Mouse (Mus musculus) heart, adult 2 months (tissue): ENCODE measurements around the gene Map3k7cl. TPM values are rescaled to one million over a fixed set of nuclear protein-coding genes. Genes with fewer than 3 reads are reported as not detected.

Experiments
- DNase-seq, 2 experiments: peaks; one replicate each; pipeline ENCODE4 v3.0.0; 2021
- H3K27ac ChIP-seq: fragments of 200-600 bp; 2 replicates; pipeline ENCODE4 v1.8.1; 2022
- H3K27me3 ChIP-seq: fragments of 200-500 bp; 2 replicates; pipeline ENCODE4 v1.6.1; 2012; ENCODE audit warnings: mild to moderate bottlenecking, low read length, inconsistent platforms, mixed read lengths; ENCODE audit not compliant: control insufficient read depth, insufficient read depth
- H3K36me3 ChIP-seq: fragments of 200-500 bp; 2 replicates; pipeline ENCODE4 v1.6.1; 2012; ENCODE audit warnings: low read length, inconsistent platforms; ENCODE audit not compliant: control insufficient read depth, insufficient read depth
- H3K4me1 ChIP-seq: fragments of 200-500 bp; 2 replicates; pipeline ENCODE4 v1.6.1; 2011; ENCODE audit warnings: low read length; ENCODE audit not compliant: control insufficient read depth, insufficient read depth
- H3K4me3 ChIP-seq: fragments of 200-600 bp; 2 replicates; pipeline ENCODE4 v1.8.1; 2022
- H3K79me2 ChIP-seq: fragments of 200-500 bp; replicated peaks from 2 replicates; pipeline ENCODE4 v1.6.1; 2012; ENCODE audit warnings: mild to moderate bottlenecking, inconsistent platforms, low read length, moderate library complexity, mixed read lengths; ENCODE audit not compliant: control insufficient read depth, insufficient read depth
- H3K9ac ChIP-seq: fragments of 200-500 bp; 2 replicates; pipeline ENCODE4 v1.6.1; 2012; ENCODE audit warnings: low read depth, mild to moderate bottlenecking, control low read depth, inconsistent platforms, low read length, mixed read lengths
- CTCF ChIP-seq: fragments of 200-600 bp; IDR thresholded peaks from 2 replicates; pipeline ENCODE4 v1.8.1; 2022; ENCODE audit warnings: antibody characterized with exemption, mild to moderate bottlenecking, moderate library complexity
- EP300 ChIP-seq: fragments of 200-500 bp; IDR thresholded peaks from 2 replicates; pipeline ENCODE4 v1.6.1; 2011; ENCODE audit warnings: low read depth, low read length, control low read depth; ENCODE audit not compliant: insufficient read depth
- POLR2A ChIP-seq: fragments of 200-500 bp; IDR thresholded peaks from 2 replicates; pipeline ENCODE4 v1.6.1; 2011; ENCODE audit warnings: mild to moderate bottlenecking, low read depth, low read length, control low read depth; ENCODE audit not compliant: insufficient read depth
- whole genome bisulfite sequencing: fragments of 180-500 bp; shearing (Covaris S2); methylation state at CpG from one replicate; pipeline ENCODE4 v1.1.7; 2018; 5-methylcytosine and 5-hydroxymethylcytosine counted together
- intact Hi-C: fragments of 180-260 bp; cut with DNase I; formaldehyde crosslinking; loops from one replicate; pipeline ENCODE4 v1.15.1; 2025
- polyA plus RNA-seq: library from polyadenylated mRNA; depleted of rRNA; stranded (reverse); fragments of >200 nt; gene quantifications from 2 replicates; pipeline ENCODE4 v1.2.3, GENCODE M21; 2012
- total RNA-seq, 2 experiments: library from RNA; stranded (reverse); gene quantifications; 2 replicates each; pipeline ENCODE4 v1.2.3; 2021

Gene Map3k7cl
- total and polyA plus RNA-seq, 3 experiments: 1.5 to 2.2 (median 2.0) TPM

DNA sequence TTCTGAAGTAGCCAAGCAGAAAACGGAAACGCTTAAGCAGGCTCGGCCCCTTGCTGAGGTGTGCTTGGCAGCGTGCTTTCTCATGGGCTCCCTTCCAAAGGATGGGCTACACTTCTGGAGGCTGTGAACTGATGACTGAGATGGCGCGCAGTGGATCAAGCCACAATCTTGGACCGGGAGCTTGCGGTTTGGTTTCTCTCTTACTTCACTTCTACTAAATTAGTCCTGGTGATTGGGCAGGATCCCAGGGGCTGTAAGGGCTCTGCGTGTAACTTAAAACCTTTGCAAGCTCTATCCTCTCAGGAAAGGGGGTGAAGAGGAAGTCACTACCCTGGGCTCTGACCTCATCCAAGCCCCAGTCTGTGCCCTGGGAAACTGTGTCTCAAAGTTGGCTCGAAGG is 22.5 kb downstream of the Map3k7cl start:
- no peak overlapping the region for H3K9ac ChIP-seq
- no peaks in the 10 kb centered on the region for H3K27me3 ChIP-seq
- WGBS: 41% methylated on average over 10 of the region's 10 CpGs
- no peak for TF ChIP-seq EP300
- TF ChIP-seq CTCF: no peak
- TF ChIP-seq POLR2A: no peak
- DNase-seq: no peak
- H3K4me3 ChIP-seq: no peak overlapping the region
- intact Hi-C loops: no loop called here
- no peaks in the 10 kb centered on the region for H3K4me1 ChIP-seq
- H3K79me2 ChIP-seq: no peaks in the 10 kb centered on the region
- H3K36me3 ChIP-seq: no peaks in the 10 kb centered on the region
- no peak overlapping the region for H3K27ac ChIP-seq

- Histone ChIP-seq H3K79me2 (no peaks in the 10 kb centered on the region), H3K4me1 (no peaks in the 10 kb centered on the region), H3K27me3 (no peaks in the 10 kb centered on the region), H3K9ac (no peak overlapping the region), H3K4me3 (no peak overlapping the region), H3K27ac (no peak overlapping the region), H3K36me3 (no peaks in the 10 kb centered on the region)
- DNase-seq: no peak
- no peak for TF ChIP-seq EP300
- TF ChIP-seq CTCF: 0 out of 2 replicates have a peak, but pooled peaks have one; percentile 19
- 85% methylated on average over 7 of the region's 7 CpGs for WGBS
- intact Hi-C loops: no loop called here
These were observed 25.8 kb downstream of the Map3k7cl start for GRCm38 (mm10) chr16:87578881-87579280.

DNA sequence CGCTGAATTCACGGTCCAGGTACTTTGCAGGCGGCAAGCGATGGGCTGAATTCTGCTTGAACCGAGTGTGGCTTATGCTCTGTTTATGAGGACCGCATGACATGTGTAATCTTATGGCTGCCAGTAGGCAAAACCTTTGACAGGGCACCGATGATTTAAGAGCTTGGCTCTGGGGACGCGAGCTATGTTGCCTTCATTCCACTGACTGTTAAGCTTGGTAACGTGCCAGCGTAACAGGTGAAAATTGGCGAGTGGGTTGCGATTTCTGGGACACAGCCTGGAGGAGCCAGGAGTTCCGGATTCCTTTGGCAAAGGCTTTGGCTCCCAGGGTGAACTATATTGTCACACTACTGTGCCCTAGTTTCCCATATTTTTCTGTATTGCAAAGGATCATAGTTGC is 26.3 kb downstream of the Map3k7cl start:
- no peak overlapping the region for H3K4me3 ChIP-seq
- no peaks in the 10 kb centered on the region for H3K4me1 ChIP-seq

GRCm38 (mm10) chr16:87582776-87583175 is 29.6 kb downstream of the Map3k7cl start:
- Histone ChIP-seq H3K27ac (no peak overlapping the region), H3K79me2 (no peaks in the 10 kb centered on the region), H3K4me3 (no peak overlapping the region), H3K9ac (no peak overlapping the region), H3K36me3 (no peaks in the 10 kb centered on the region), H3K27me3 (no peaks in the 10 kb centered on the region), H3K4me1 (no peaks in the 10 kb centered on the region)
- TF ChIP-seq CTCF (no peak), EP300 (no peak), POLR2A (no peak)
- no peak for DNase-seq
- WGBS: 77% methylated on average over 6 of the region's 6 CpGs
- intact Hi-C loops: no loop called here

More for the DNA sequence above, 26.3 kb downstream of the Map3k7cl start:
- WGBS: 73% methylated on average over 14 of the region's 14 CpGs
- H3K36me3 ChIP-seq: no peaks in the 10 kb centered on the region
- H3K79me2 ChIP-seq: no peaks in the 10 kb centered on the region
- no peak for TF ChIP-seq CTCF
- TF ChIP-seq EP300: no peak
- no peak for TF ChIP-seq POLR2A
- H3K27ac ChIP-seq: no peak overlapping the region
- H3K9ac ChIP-seq: no peak overlapping the region
- no peaks in the 10 kb centered on the region for H3K27me3 ChIP-seq
- intact Hi-C loops: no loop called here
- no peak for DNase-seq

GRCm38 (mm10) chr16:87584618-87585017 is 31.5 kb downstream of the Map3k7cl start:
- Histone ChIP-seq H3K4me1 (no peaks in the 10 kb centered on the region), H3K4me3 (no peak overlapping the region), H3K36me3 (no peaks in the 10 kb centered on the region), H3K79me2 (no peaks in the 10 kb centered on the region), H3K9ac (no peak overlapping the region), H3K27me3 (no peaks in the 10 kb centered on the region), H3K27ac (no peak overlapping the region)
- no peak for TF ChIP-seq EP300
- TF ChIP-seq CTCF: peak; percentile 68
- WGBS: 65% methylated on average over 7 of the region's 7 CpGs
- no peak for DNase-seq
- intact Hi-C loops: no loop called here

DNA sequence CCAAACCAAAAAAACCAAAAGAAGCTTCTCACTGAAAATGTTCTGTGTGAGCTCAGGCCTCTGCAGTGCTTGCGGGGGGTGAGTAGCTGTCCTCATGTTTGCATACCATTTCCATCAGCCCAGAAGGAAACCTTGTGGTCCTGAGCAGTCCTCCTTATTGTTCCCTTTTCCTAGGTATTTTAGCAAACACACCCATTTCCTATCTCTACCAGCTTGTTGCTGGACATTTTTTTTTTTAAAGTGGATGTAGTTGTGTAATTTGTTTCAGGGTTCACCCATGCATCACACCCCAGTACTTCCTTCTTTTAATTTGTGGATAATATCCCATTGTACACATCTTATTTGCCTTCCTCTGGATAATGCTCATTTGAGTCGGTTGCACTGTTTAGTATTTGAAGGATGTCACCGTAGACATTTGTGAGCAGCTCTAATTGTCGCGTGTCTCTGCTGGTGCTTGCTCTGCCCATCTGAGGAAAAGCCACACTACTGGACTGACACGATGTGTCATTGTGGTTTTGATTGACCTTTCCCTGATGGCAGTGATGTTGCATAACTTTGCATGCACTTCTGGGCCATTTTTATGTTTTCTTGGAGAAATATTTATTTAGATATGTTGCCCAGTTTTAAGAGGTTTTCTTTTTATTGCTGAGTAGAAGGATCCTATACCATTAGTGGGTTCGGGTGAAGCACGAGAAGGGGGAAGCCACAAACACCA is 32.6 kb downstream of the Map3k7cl start:
- H3K36me3 ChIP-seq: no peaks in the 10 kb centered on the region
- no peaks in the 10 kb centered on the region for H3K4me1 ChIP-seq
- no peaks in the 10 kb centered on the region for H3K27me3 ChIP-seq
- DNase-seq: no peak
- H3K79me2 ChIP-seq: no peaks in the 10 kb centered on the region
- no peak overlapping the region for H3K27ac ChIP-seq
- intact Hi-C loops: no loop called here
- H3K4me3 ChIP-seq: no peak overlapping the region
- TF ChIP-seq POLR2A (no peak), EP300 (no peak), CTCF (no peak)
- H3K9ac ChIP-seq: no peak overlapping the region
- 77% methylated on average over 8 of the region's 8 CpGs for WGBS
